8 mouse cellular contexts compared by ENCODE assay signal in genomic region chr12:14149022-14149842, GRCm38 (mm10). TPM values are rescaled to one million over a fixed set of nuclear protein-coding genes. Genes with fewer than 3 reads are reported as not detected.
DNase-seq lines count a peak whose midpoint lies in the region; ATAC-seq and TF ChIP-seq lines count a peak whose summit lies in the region.

No protein-coding gene starts in this region.

- peaks cover 31% of the 10 kb centered on the region for H3K27me3 ChIP-seq in heart, embryonic 15.5 days
- peaks cover 56% of the 10 kb centered on the region for H3K27me3 ChIP-seq in limb, embryonic 10.5 days (ENCODE audit: low read depth, poor library complexity, severe bottlenecking)

- no peaks in the 10 kb centered on the region for H3K9me3 ChIP-seq in heart, embryonic 15.5 days (replicated peaks)
- no peaks in the 10 kb centered on the region for H3K9me3 ChIP-seq in limb, embryonic 10.5 days (replicated peaks)

- H3K9ac ChIP-seq in heart, embryonic 15.5 days = peak overlapping the region; percentile 60

- peak overlapping the region; percentile 96 for H3K4me2 ChIP-seq in heart, embryonic 15.5 days

- WGBS in heart, embryonic 15.5 days = 11% methylated on average over 27 of the region's 27 CpGs
- WGBS in limb, embryonic 10.5 days = 7% methylated on average over 27 of the region's 27 CpGs

- H3K4me3 ChIP-seq in cortical plate, adult 2 months (ENCODE audit: insufficient read depth, low read length) = peak overlapping the region; percentile 64
- peak overlapping the region; percentile 67 for H3K4me3 ChIP-seq in heart, embryonic 15.5 days
- peak overlapping the region; percentile 53 for H3K4me3 ChIP-seq in limb, embryonic 10.5 days

- no peak for ATAC-seq in heart, embryonic 15.5 days (replicated peaks; ENCODE audit: insufficient number of reproducible peaks, insufficient read depth, low FRiP score, low read depth)
- 0 out of 2 replicates have a peak, but pooled peaks have one; percentile 17 for ATAC-seq in monocyte, adult 5-6 weeks (replicated peaks; ENCODE audit: insufficient number of reproducible peaks, low FRiP score, low TSS enrichment, poor library complexity, severe bottlenecking)

- H3K27ac ChIP-seq in cortical plate, adult 2 months (ENCODE audit: insufficient read depth, low read length) = peak overlapping the region; percentile 5; the same call in 1 of the 2 replicates
- no peak overlapping the region for H3K27ac ChIP-seq in heart, embryonic 15.5 days
- H3K27ac ChIP-seq in limb, embryonic 10.5 days = no peak overlapping the region

- H3K36me3 ChIP-seq in heart, embryonic 15.5 days = no peaks in the 10 kb centered on the region
- H3K36me3 ChIP-seq in limb, embryonic 10.5 days = no peaks in the 10 kb centered on the region

- peak; percentile 3 to 17 for DNase-seq in layer of hippocampus, adult 18-20 months (ENCODE audit: low spot score in 2 of 2)
- DNase-seq in layer of hippocampus, postnatal 14 days (ENCODE audit: low spot score in 2 of 2) = no peak
- DNase-seq in limb, embryonic 10.5 days (ENCODE audit: low spot score) = peak; percentile 39
- DNase-seq in spleen, postnatal 36 days (ENCODE audit: low spot score in 2 of 2) = no peak
- DNase-seq in spleen, postnatal 10 days (ENCODE audit: low spot score in 2 of 2) = no peak

- no peak for TF ChIP-seq CTCF in cortical plate, adult 2 months (IDR thresholded peaks at IDR 0.05; ENCODE audit: extremely low read depth, insufficient read depth, low read length)

- no peak for TF ChIP-seq POLR2A in cortical plate, adult 2 months (IDR thresholded peaks at IDR 0.05; ENCODE audit: extremely low read depth, insufficient read depth, low read length)

- H3K4me1 ChIP-seq in cortical plate, adult 2 months (ENCODE audit: control insufficient read depth, insufficient read depth, low read length) = no peaks in the 10 kb centered on the region
- H3K4me1 ChIP-seq in heart, embryonic 15.5 days (replicated peaks) = peaks cover 26% of the 10 kb centered on the region
- H3K4me1 ChIP-seq in limb, embryonic 10.5 days = peaks cover 26% of the 10 kb centered on the region

RNA-seq across cellular contexts. Expression of gene Fam84a, which starts 2.6 kb away (rescaled TPM):
- 100 to 1,000 TPM in 1 of 2 experiments, 10 to 100 TPM in 1; 87.5 to 105 TPM for total RNA-seq in layer of hippocampus, adult 18-20 months (2021)
- total RNA-seq in layer of hippocampus, postnatal 14 days (2021) = 10 to 100 TPM; 74.6 to 77.2 TPM
- polyA plus RNA-seq in cortical plate, adult 2 months (2012; rRNA removed) = 30.8 and 34.0 TPM in 2 replicates
- polyA plus RNA-seq in heart, embryonic 15.5 days (2015; fragmentation: Nextera tagmentation; extraction: Ambion mirVana) = 2.3 and 2.6 TPM in 2 replicates
- polyA plus RNA-seq in limb, embryonic 10.5 days (2016; fragmentation: Nextera tagmentation; extraction: Ambion mirVana) = 0.97 and 2.9 TPM in 2 replicates
- total RNA-seq in monocyte, adult 5-6 weeks (2017) = 0.48 TPM in 1 of 3 replicates, not detected in the others

Comparison
In these comparisons a context has a peak if more than half of its experiments do, and no peak if none do; other contexts are left out.
1. DNase-seq: peak in layer of hippocampus, adult 18-20 months (2 of 2) and limb, embryonic 10.5 days (single experiment); none in layer of hippocampus, postnatal 14 days (0 of 2), spleen, postnatal 36 days (0 of 2) and spleen, postnatal 10 days (0 of 2).
2. RNA of gene Fam84a, which starts 2.6 kb away (total RNA-seq): 87.5 to 105 TPM in layer of hippocampus, adult 18-20 months and 74.6 to 77.2 TPM in layer of hippocampus, postnatal 14 days; 0.48 TPM in monocyte, adult 5-6 weeks; every median in the first group is over 10 times any median in the second.
3. Peak in every context shown above with its lines, with median percentiles within 50 percentile points of each other: H3K4me3 ChIP-seq.